8 mouse cellular contexts compared by ENCODE assay signal in genomic region chr6:146725384-146725791, GRCm38 (mm10). TPM values are rescaled to one million over a fixed set of nuclear protein-coding genes. Genes with fewer than 3 reads are reported as not detected.
DNase-seq lines count a peak whose midpoint lies in the region; ATAC-seq and TF ChIP-seq lines count a peak whose summit lies in the region.

No protein-coding gene starts in this region.

- H3K4me2 ChIP-seq in CH12.LX (ENCODE audit: insufficient read depth, low read depth, poor library complexity, severe bottlenecking): peak overlapping the region; percentile 58; the same call in 1 of the 2 replicates
- H3K4me2 ChIP-seq in neural tube, embryonic 13.5 days: peak overlapping the region; percentile 85

- peak overlapping the region; percentile 94 for H3K9ac ChIP-seq in CH12.LX (ENCODE audit: insufficient read depth, low read depth)
- peak overlapping the region; percentile 85 for H3K9ac ChIP-seq in neural tube, embryonic 13.5 days

- TF ChIP-seq CTCF in CH12.LX (conservative IDR thresholded peaks at IDR 0.05 in 1 of 2, IDR thresholded peaks at IDR 0.05 in 1 of 2; ENCODE audit: low read depth in 2 of 2, low read length in 2 of 2): no peak

- ATAC-seq in neural tube, embryonic 13.5 days (ENCODE audit: low read depth): peak; percentile 58

- in situ Hi-C loops in CH12.LX (cut with MboI; ENCODE audit: low pct_ligation_motif_present, low pct_unique_long_range_greater_than_20kb, low sequenced_read_pairs): no loop called here

- H3K27ac ChIP-seq in CH12.LX (ENCODE audit: insufficient read depth, low read depth): no peak overlapping the region
- H3K27ac ChIP-seq in hindbrain, embryonic 10.5 days: peak overlapping the region; percentile 91
- peak overlapping the region; percentile 90 for H3K27ac ChIP-seq in neural tube, embryonic 13.5 days (replicated peaks)

- intact Hi-C loops in heart, postnatal 36 days (cut with DNase I): loop anchor here (1.0 to 5.0 kb wide), 4 partner anchors 37 to 868 kb away; partner anchors contain the start of genes Fgfr1op2 and Ints13

- no peaks in the 10 kb centered on the region for H3K27me3 ChIP-seq in CH12.LX (replicated peaks)
- no peaks in the 10 kb centered on the region for H3K27me3 ChIP-seq in hindbrain, embryonic 10.5 days (ENCODE audit: insufficient read depth, poor library complexity, severe bottlenecking)
- no peaks in the 10 kb centered on the region for H3K27me3 ChIP-seq in neural tube, embryonic 13.5 days

- peak; percentile 21 for DNase-seq in heart, adult 8-10 months (ENCODE audit: low spot score)
- no peak for DNase-seq in heart, postnatal 36 days
- DNase-seq in CH12.LX (ENCODE audit: extremely low read depth) (no peak), liver (peak; percentile 41)
- DNase-seq in embryo, embryonic 11 days: peak; percentile 66
- no peak for DNase-seq in hindbrain, embryonic 10.5 days (ENCODE audit: low spot score)
- DNase-seq in adrenal gland, adult 2 months: no peak

- dilution Hi-C loops in CH12.LX (cut with MboI; ENCODE audit: extremely low pct_ligation_motif_present, extremely low pct_unique_long_range_greater_than_20kb, low sequenced_read_pairs): no loop called here

- H3K36me3 ChIP-seq in CH12.LX (replicated peaks in 1 of 2; ENCODE audit: control insufficient read depth in 1 of 2, insufficient read depth in 1 of 2, low read length in 1 of 2): peaks cover 0 to 2% of the 10 kb centered on the region in 2 experiments
- no peaks in the 10 kb centered on the region for H3K36me3 ChIP-seq in hindbrain, embryonic 10.5 days
- H3K36me3 ChIP-seq in neural tube, embryonic 13.5 days: no peaks in the 10 kb centered on the region

- peak overlapping the region; percentile 72 to 100 (median 79) for H3K4me3 ChIP-seq in CH12.LX (replicated peaks in 1 of 3; ENCODE audit: low read depth in 2 of 3, low read length in 2 of 3, poor library complexity in 1 of 3)
- peak overlapping the region; percentile 72 for H3K4me3 ChIP-seq in hindbrain, embryonic 10.5 days
- peak overlapping the region; percentile 86 for H3K4me3 ChIP-seq in neural tube, embryonic 13.5 days

- H3K4me1 ChIP-seq in CH12.LX (ENCODE audit: control insufficient read depth in 1 of 2, insufficient read depth in 2 of 2): peaks cover 6 to 13% of the 10 kb centered on the region in 2 experiments; a peak in 3 of 4 replicates
- peaks cover 9% of the 10 kb centered on the region for H3K4me1 ChIP-seq in hindbrain, embryonic 10.5 days (replicated peaks)
- peaks cover 17% of the 10 kb centered on the region for H3K4me1 ChIP-seq in neural tube, embryonic 13.5 days (replicated peaks)

- H3K9me3 ChIP-seq in CH12.LX (replicated peaks; ENCODE audit: low read length): no peaks in the 10 kb centered on the region
- H3K9me3 ChIP-seq in hindbrain, embryonic 10.5 days: no peaks in the 10 kb centered on the region
- no peaks in the 10 kb centered on the region for H3K9me3 ChIP-seq in neural tube, embryonic 13.5 days

- no peak for TF ChIP-seq RAD21 in CH12.LX (IDR thresholded peaks at IDR 0.05; ENCODE audit: low read depth, low read length)

- under 1% methylated on average over 30 of the region's 30 CpGs for WGBS in hindbrain, embryonic 10.5 days
- under 1% methylated on average over 30 of the region's 30 CpGs for WGBS in neural tube, embryonic 13.5 days

- TF ChIP-seq POLR2A in CH12.LX (IDR thresholded peaks at IDR 0.05; ENCODE audit: low read depth, low read length): no peak

- TF ChIP-seq EP300 in CH12.LX (IDR thresholded peaks at IDR 0.05; ENCODE audit: low read length): no peak

- 0 out of 2 replicates have a peak, but pooled peaks cover 3% of the 10 kb centered on the region for H3K79me2 ChIP-seq in CH12.LX (replicated peaks; ENCODE audit: control insufficient read depth, extremely low read depth, insufficient read depth, poor library complexity, severe bottlenecking)

TF ChIP-seq in CH12.LX, 34 proteins besides CTCF, POLR2A, EP300 and RAD21:
- TF ChIP-seq MAX (IDR thresholded peaks at IDR 0.05; ENCODE audit: low read length) (no peak), PAX5 (IDR thresholded peaks at IDR 0.05; ENCODE audit: low read length) (no peak), ZMIZ1 (IDR thresholded peaks at IDR 0.05; ENCODE audit: low read depth, low read length) (no peak), CHD1 (IDR thresholded peaks at IDR 0.05; ENCODE audit: low read depth, low read length) (no peak), MXI1 (IDR thresholded peaks at IDR 0.05; ENCODE audit: low read depth, low read length) (no peak), RCOR1 (conservative IDR thresholded peaks at IDR 0.05; ENCODE audit: low read depth, low read length) (no peak), ZNF384 (IDR thresholded peaks at IDR 0.05; ENCODE audit: low read depth, low read length) (no peak), NRF1 (IDR thresholded peaks at IDR 0.05; ENCODE audit: low read depth, low read length) (no peak)

RNA-seq across cellular contexts. Expression of gene Stk38l, which starts 0.6 kb away (rescaled TPM):
- total RNA-seq in heart, adult 8-10 months (2022): 10 to 100 TPM; 12.6 to 13.9 (median 13.2) TPM
- total RNA-seq in heart, postnatal 36 days (2021): 10 to 100 TPM; 12.8 to 13.7 TPM
- total RNA-seq in CH12.LX (2012; rRNA removed) (4.0 and 4.7 TPM in 2 replicates), CH12.LX (2014; rRNA removed) (3.4 and 3.8 TPM in 2 replicates)
- 5.2 and 5.8 TPM in 2 replicates for polyA plus RNA-seq in CH12.LX (2012; ENCODE audit: insufficient read length, low read depth)
- polyA plus RNA-seq in hindbrain, embryonic 10.5 days (2016; fragmentation: Nextera tagmentation; extraction: Ambion mirVana): 18.0 and 23.0 TPM in 2 replicates
- polyA plus RNA-seq in neural tube, embryonic 13.5 days (2015; fragmentation: Nextera tagmentation; extraction: Ambion mirVana): 15.1 and 16.0 TPM in 2 replicates
- 10 to 100 TPM; 19.7 to 21.7 TPM for total RNA-seq in adrenal gland, adult 2 months (2021)
- polyA plus RNA-seq in adrenal gland, adult 2 months (2012; rRNA removed): 0.97 and 1.6 TPM in 2 replicates

Comparison
In these comparisons a context has a peak if more than half of its experiments do, and no peak if none do; other contexts are left out.
1. DNase-seq: peak in heart, adult 8-10 months (single experiment), embryo, embryonic 11 days (single experiment) and liver (single experiment); none in heart, postnatal 36 days (0 of 2), CH12.LX (single experiment), hindbrain, embryonic 10.5 days (single experiment) and adrenal gland, adult 2 months (single experiment).
2. Peak in every context shown above with its lines, with median percentiles within 50 percentile points of each other: H3K4me3 ChIP-seq.